Mouse (Mus musculus): ENCODE data around the gene Igbp1b. TPM values are rescaled to one million over a fixed set of nuclear protein-coding genes. Genes with fewer than 3 reads are reported as not detected.

Igbp1b gene
- not detected in 2 replicates for polyA plus RNA-seq (2014; fragmentation: Nextera tagmentation; extraction: Ambion mirVana)

DNA sequence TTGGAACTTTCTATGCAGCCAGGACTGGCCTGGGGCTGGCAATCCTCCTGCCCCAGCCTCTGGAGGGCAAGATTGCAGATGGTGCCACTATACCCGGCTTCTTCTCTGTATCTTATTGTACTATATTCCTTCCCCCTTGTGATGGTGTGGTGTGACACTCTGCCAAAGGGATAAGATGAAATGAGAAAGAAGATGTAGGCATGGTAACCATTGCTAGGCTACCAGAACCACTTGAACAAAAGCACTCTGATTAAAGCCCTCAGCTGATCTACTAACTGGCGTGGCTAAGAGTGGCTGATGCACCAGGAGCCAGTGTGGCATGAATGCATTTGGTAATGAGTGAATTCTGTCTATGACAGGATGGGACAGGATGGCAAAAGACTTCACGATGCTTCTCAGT is at the start of gene Igbp1b:
Gene Igbp1b (minus strand): TSS at position 29 of the 400 bp plus-strand sequence.
- no peaks in the 10 kb centered on the region for H3K4me1 ChIP-seq (ENCODE audit: control insufficient read depth, insufficient read depth, low read length)
- no peak for ATAC-seq (ENCODE audit: low FRiP score, low TSS enrichment)
- 89% methylated on average over 3 of the region's 3 CpGs for WGBS

DNA sequence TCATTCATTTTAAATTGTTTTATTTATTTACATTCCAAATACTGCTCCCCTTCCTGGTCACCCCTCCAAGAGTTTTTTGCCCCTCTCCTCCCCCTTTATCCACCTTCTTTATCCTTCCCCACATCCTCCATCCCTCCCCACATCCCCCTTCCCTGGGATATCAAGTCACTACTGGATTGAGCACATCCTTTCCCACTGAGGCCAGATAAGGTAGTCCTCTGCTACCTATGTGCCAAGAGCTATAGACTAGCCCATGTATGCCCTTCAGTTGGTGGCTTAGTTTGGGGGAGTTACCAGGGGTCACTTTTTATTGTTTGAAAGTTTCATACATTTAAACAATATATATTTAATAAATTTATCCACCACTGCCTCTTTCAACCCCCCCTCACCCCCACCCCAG is 24.6 kb upstream of the Igbp1b start:
- no peak for ATAC-seq (ENCODE audit: low FRiP score, low TSS enrichment)
- no peak overlapping the region for H3K4me2 ChIP-seq (replicated peaks; ENCODE audit: low read depth, low read length)
- H3K9ac ChIP-seq (ENCODE audit: low read depth, low read length): no peak overlapping the region

More for the DNA sequence above, at the start of gene Igbp1b:
- Histone ChIP-seq H3K4me2 (replicated peaks; ENCODE audit: low read depth, low read length) (no peak within 1 kb of the TSS), H3K27ac (ENCODE audit: low read depth, low read length) (no peak within 1 kb of the TSS), H3K36me3 (ENCODE audit: control insufficient read depth, insufficient read depth, low read length) (no peaks in the 10 kb centered on the region), H3K9ac (ENCODE audit: low read depth, low read length) (no peak within 1 kb of the TSS), H3K9me3 (ENCODE audit: control insufficient read depth, low read length) (no peaks in the 10 kb centered on the region), H3K27me3 (ENCODE audit: control insufficient read depth, insufficient read depth, low read length) (no peaks in the 10 kb centered on the region), H3K4me3 (ENCODE audit: low read length) (no peak within 1 kb of the TSS)

DNA sequence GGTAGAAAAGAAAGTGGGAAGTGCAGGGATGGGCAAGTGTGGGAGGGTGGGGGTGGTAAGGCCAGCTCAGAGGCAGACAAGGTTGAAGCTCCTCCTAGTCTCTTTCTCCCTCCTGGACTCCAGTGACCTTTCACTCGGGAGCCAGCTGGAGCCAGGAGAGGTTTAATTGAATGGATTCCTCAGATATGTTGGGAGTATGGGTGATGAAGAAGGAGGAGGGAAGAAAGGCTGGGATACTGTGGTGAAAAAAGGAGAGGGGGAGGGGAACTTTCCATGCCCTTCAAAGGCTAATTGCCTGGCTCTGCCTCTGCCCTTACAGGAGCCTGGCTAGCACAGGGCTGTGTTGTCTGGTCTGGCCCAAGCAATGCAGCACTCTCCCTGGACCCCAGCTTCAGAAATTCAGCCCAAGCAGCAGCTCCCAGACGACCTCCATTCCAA is 14.4 kb upstream of the Igbp1b start:
- H3K27ac ChIP-seq (ENCODE audit: low read depth, low read length): no peak overlapping the region
- H3K9me3 ChIP-seq (ENCODE audit: control insufficient read depth, low read length): no peaks in the 10 kb centered on the region
- H3K4me2 ChIP-seq (replicated peaks; ENCODE audit: low read depth, low read length): no peak overlapping the region
- no peak overlapping the region for H3K4me3 ChIP-seq (ENCODE audit: low read length)
- no peaks in the 10 kb centered on the region for H3K27me3 ChIP-seq (ENCODE audit: control insufficient read depth, insufficient read depth, low read length)
- no peaks in the 10 kb centered on the region for H3K4me1 ChIP-seq (ENCODE audit: control insufficient read depth, insufficient read depth, low read length)
- peak; percentile 75; the same call in 1 of the 2 replicates for ATAC-seq (ENCODE audit: low FRiP score, low TSS enrichment)
- H3K9ac ChIP-seq (ENCODE audit: low read depth, low read length): no peak overlapping the region
- no peaks in the 10 kb centered on the region for H3K36me3 ChIP-seq (ENCODE audit: control insufficient read depth, insufficient read depth, low read length)
- 3% methylated on average over 2 of the region's 2 CpGs for WGBS

More for the DNA sequence above, 24.6 kb upstream of the Igbp1b start:
- H3K36me3 ChIP-seq (ENCODE audit: control insufficient read depth, insufficient read depth, low read length): no peaks in the 10 kb centered on the region
- H3K4me1 ChIP-seq (ENCODE audit: control insufficient read depth, insufficient read depth, low read length): no peaks in the 10 kb centered on the region
- H3K27me3 ChIP-seq (ENCODE audit: control insufficient read depth, insufficient read depth, low read length): no peaks in the 10 kb centered on the region
- no peak overlapping the region for H3K4me3 ChIP-seq (ENCODE audit: low read length)
- no peak overlapping the region for H3K27ac ChIP-seq (ENCODE audit: low read depth, low read length)
- H3K9me3 ChIP-seq (ENCODE audit: control insufficient read depth, low read length): no peaks in the 10 kb centered on the region

DNA sequence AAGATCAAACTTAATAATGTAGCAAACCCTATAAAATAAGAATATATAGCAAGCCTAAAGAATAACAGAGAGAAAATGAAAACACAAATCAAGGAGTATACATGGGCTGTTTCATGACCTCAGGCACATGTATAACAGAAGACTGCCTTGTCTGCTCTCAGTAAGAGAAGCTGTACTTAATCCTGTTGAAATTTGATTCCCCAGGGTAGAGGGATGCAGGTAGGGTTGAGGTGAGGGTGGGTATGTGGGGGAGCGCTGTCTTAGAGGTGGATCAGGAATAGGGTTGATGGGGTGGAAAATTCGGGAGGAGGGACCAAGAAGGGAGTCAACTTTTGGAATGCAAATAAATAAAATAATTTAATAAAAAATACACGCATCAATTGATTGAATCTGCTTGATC is 7.1 kb upstream of the Igbp1b start:
- H3K9me3 ChIP-seq (ENCODE audit: control insufficient read depth, low read length): no peaks in the 10 kb centered on the region
- no peak overlapping the region for H3K4me3 ChIP-seq (ENCODE audit: low read length)
- no peaks in the 10 kb centered on the region for H3K36me3 ChIP-seq (ENCODE audit: control insufficient read depth, insufficient read depth, low read length)
- no peak overlapping the region for H3K4me2 ChIP-seq (replicated peaks; ENCODE audit: low read depth, low read length)
- 65% methylated on average over 3 of the region's 3 CpGs for WGBS
- H3K27me3 ChIP-seq (ENCODE audit: control insufficient read depth, insufficient read depth, low read length): no peaks in the 10 kb centered on the region
- no peak overlapping the region for H3K27ac ChIP-seq (ENCODE audit: low read depth, low read length)
- no peak overlapping the region for H3K9ac ChIP-seq (ENCODE audit: low read depth, low read length)
- no peaks in the 10 kb centered on the region for H3K4me1 ChIP-seq (ENCODE audit: control insufficient read depth, insufficient read depth, low read length)
- ATAC-seq (ENCODE audit: low FRiP score, low TSS enrichment): no peak

DNA sequence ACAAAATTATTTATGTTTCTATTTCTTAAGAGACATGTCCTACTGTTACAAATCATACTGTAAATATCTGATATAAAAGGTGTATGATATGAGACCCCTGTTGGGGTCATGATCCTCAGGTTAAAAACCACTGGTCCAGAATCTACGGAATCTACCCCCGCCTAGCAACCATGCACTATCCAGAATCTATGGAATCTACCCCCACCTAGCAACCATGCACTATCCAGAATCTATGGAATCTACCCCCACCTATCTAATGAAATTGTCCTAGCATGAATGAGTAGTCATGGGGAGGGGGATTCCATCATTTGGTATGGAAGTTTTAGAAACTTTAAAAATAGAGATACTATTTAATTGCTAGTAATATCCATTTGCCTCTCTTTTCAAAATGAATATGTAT is 12.7 kb downstream of the Igbp1b start:
- no peak for ATAC-seq (ENCODE audit: low FRiP score, low TSS enrichment)
- 98% methylated on average over 2 of the region's 2 CpGs for WGBS
- Histone ChIP-seq H3K9me3 (ENCODE audit: control insufficient read depth, low read length) (no peaks in the 10 kb centered on the region), H3K27me3 (ENCODE audit: control insufficient read depth, insufficient read depth, low read length) (no peaks in the 10 kb centered on the region), H3K4me2 (replicated peaks; ENCODE audit: low read depth, low read length) (no peak overlapping the region), H3K27ac (ENCODE audit: low read depth, low read length) (no peak overlapping the region), H3K9ac (ENCODE audit: low read depth, low read length) (no peak overlapping the region), H3K36me3 (ENCODE audit: control insufficient read depth, insufficient read depth, low read length) (no peaks in the 10 kb centered on the region), H3K4me1 (ENCODE audit: control insufficient read depth, insufficient read depth, low read length) (no peaks in the 10 kb centered on the region), H3K4me3 (ENCODE audit: low read length) (no peak overlapping the region)

DNA sequence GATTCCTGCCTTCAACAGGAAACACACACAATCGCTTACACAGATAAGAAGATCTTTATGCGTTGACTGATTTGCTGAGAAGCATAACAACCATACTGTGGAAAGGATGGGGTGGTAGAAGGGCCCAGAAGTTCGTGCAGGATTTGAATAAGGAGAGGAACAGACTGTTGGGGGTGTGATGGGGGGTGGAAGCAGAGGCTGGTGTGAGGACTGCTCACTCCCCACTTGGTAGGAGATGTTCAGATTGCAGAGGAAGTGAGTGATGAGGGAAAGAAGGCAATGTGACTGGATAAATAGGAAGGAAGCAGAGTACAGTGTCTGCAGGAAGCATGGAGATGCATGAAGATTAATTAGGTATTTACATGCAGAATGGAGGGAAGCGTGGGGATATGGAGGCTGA is 19.0 kb downstream of the Igbp1b start:
- H3K27me3 ChIP-seq (ENCODE audit: control insufficient read depth, insufficient read depth, low read length): no peaks in the 10 kb centered on the region
- H3K4me3 ChIP-seq (ENCODE audit: low read length): no peak overlapping the region
- H3K4me2 ChIP-seq (replicated peaks; ENCODE audit: low read depth, low read length): no peak overlapping the region
- no peak for ATAC-seq (ENCODE audit: low FRiP score, low TSS enrichment)
- 64% methylated on average over 4 of the region's 4 CpGs for WGBS
- H3K36me3 ChIP-seq (ENCODE audit: control insufficient read depth, insufficient read depth, low read length): no peaks in the 10 kb centered on the region
- H3K9me3 ChIP-seq (ENCODE audit: control insufficient read depth, low read length): no peaks in the 10 kb centered on the region
- no peaks in the 10 kb centered on the region for H3K4me1 ChIP-seq (ENCODE audit: control insufficient read depth, insufficient read depth, low read length)
- no peak overlapping the region for H3K9ac ChIP-seq (ENCODE audit: low read depth, low read length)
- H3K27ac ChIP-seq (ENCODE audit: low read depth, low read length): no peak overlapping the region

DNA sequence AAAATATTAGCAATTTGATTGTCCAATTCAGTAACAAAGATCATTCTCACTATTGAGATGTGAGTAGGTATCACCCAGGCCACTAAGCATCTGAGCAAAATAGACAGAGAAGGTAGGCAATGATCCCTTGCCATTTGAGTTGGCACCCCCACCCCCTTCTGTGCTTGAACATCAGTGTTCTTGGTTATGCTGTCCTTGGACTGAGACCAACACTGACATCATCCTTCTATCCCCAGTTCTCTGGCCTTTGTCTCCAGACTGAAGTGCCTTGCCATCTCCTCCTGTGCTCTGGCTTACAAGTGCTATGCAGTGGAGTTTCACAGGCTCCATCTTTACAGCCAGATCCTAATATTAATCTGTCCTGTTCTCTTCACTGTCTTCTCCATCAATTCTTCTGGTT is 37.6 kb downstream of the Igbp1b start:
- no peak for ATAC-seq (ENCODE audit: low FRiP score, low TSS enrichment)
- H3K4me3 ChIP-seq (ENCODE audit: low read length): no peak overlapping the region
- H3K4me2 ChIP-seq (replicated peaks; ENCODE audit: low read depth, low read length): no peak overlapping the region
- H3K9me3 ChIP-seq (ENCODE audit: control insufficient read depth, low read length): no peaks in the 10 kb centered on the region
- no peaks in the 10 kb centered on the region for H3K27me3 ChIP-seq (ENCODE audit: control insufficient read depth, insufficient read depth, low read length)
- H3K27ac ChIP-seq (ENCODE audit: low read depth, low read length): no peak overlapping the region
- no peaks in the 10 kb centered on the region for H3K4me1 ChIP-seq (ENCODE audit: control insufficient read depth, insufficient read depth, low read length)
- H3K9ac ChIP-seq (ENCODE audit: low read depth, low read length): no peak overlapping the region
- H3K36me3 ChIP-seq (ENCODE audit: control insufficient read depth, insufficient read depth, low read length): no peaks in the 10 kb centered on the region

DNA sequence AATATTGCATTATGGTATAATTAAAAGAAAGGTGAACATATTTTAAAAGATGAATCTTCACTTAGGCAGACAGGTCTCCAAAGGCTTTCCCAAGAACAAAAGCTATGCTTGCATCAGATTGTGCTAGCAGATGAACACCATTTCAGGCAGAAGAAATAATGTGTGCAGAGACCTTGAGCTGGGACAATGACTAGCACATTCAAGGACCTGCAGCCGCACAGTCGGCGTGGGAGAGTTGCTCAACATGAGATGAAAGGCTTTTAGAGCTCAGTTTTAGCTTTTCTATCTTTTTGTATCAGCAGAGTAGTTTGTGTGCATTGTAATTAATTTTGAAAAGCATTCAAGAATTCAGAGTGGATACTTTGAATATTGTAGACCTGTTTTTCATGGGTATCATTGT is 39.9 kb downstream of the Igbp1b start:
- H3K27me3 ChIP-seq (ENCODE audit: control insufficient read depth, insufficient read depth, low read length): no peaks in the 10 kb centered on the region
- no peaks in the 10 kb centered on the region for H3K4me1 ChIP-seq (ENCODE audit: control insufficient read depth, insufficient read depth, low read length)
- no peak overlapping the region for H3K4me3 ChIP-seq (ENCODE audit: low read length)
- 83% methylated on average over 3 of the region's 3 CpGs for WGBS
- H3K27ac ChIP-seq (ENCODE audit: low read depth, low read length): no peak overlapping the region
- no peaks in the 10 kb centered on the region for H3K36me3 ChIP-seq (ENCODE audit: control insufficient read depth, insufficient read depth, low read length)
- H3K4me2 ChIP-seq (replicated peaks; ENCODE audit: low read depth, low read length): no peak overlapping the region
- no peak for ATAC-seq (ENCODE audit: low FRiP score, low TSS enrichment)
- no peak overlapping the region for H3K9ac ChIP-seq (ENCODE audit: low read depth, low read length)
- H3K9me3 ChIP-seq (ENCODE audit: control insufficient read depth, low read length): no peaks in the 10 kb centered on the region

Measured in kidney, embryonic 14.5 days (tissue).